Mouse (Mus musculus) lung, postnatal 0 days (tissue): ENCODE results near the gene Xpo5. TPM values are rescaled to one million over a fixed set of nuclear protein-coding genes. Genes with fewer than 3 reads are reported as not detected.

Experiments used
- ATAC-seq: fragments of 200-750 bp; cut with Nextera tagmentation; 2 replicates; pipeline ENCODE4 v1.8.0; 2017; ENCODE audit warnings: moderate library complexity
- DNase-seq: peaks from one replicate; pipeline ENCODE4 v3.0.0-alpha.2; 2016; ENCODE audit warnings: low spot score
- H3K27ac ChIP-seq: fragments of 300-500 bp; sonication (generic); 2 replicates; pipeline ENCODE4 v1.5.1; 2014; ENCODE audit warnings: antibody characterized with exemption, mild to moderate bottlenecking, low read length, mixed read lengths
- H3K27me3 ChIP-seq: fragments of 300-500 bp; sonication (generic); replicated peaks from 2 replicates; pipeline ENCODE4 v1.6.1; 2014; ENCODE audit warnings: low read length, mixed read lengths; ENCODE audit not compliant: insufficient read depth
- H3K36me3 ChIP-seq: fragments of 300-500 bp; sonication (generic); 2 replicates; pipeline ENCODE4 v1.6.1; 2014; ENCODE audit warnings: low read length, mixed read lengths; ENCODE audit not compliant: insufficient read depth
- H3K4me1 ChIP-seq: fragments of 300-500 bp; sonication (generic); 2 replicates; pipeline ENCODE4 v1.6.1; 2014; ENCODE audit warnings: antibody characterized with exemption, low read depth, low read length, mixed read lengths; ENCODE audit not compliant: insufficient read depth
- H3K4me2 ChIP-seq: fragments of 300-500 bp; sonication (generic); replicated peaks from 2 replicates; pipeline ENCODE4 v1.6.1; 2014; ENCODE audit warnings: low read depth, mild to moderate bottlenecking, low read length, moderate library complexity, mixed read lengths
- H3K4me3 ChIP-seq: fragments of 300-500 bp; sonication (generic); 2 replicates; pipeline ENCODE4 v1.5.1; 2014; ENCODE audit warnings: low read depth, low read length
- H3K9ac ChIP-seq: fragments of 300-500 bp; sonication (generic); replicated peaks from 2 replicates; pipeline ENCODE4 v1.6.1; 2014; ENCODE audit warnings: low read depth, mild to moderate bottlenecking
- H3K9me3 ChIP-seq: fragments of 300-500 bp; sonication (generic); 2 replicates; pipeline ENCODE4 v1.6.1; 2016; ENCODE audit warnings: low read length, mixed read lengths
- CTCF ChIP-seq: IDR thresholded peaks from 2 replicates; pipeline ENCODE4 v1.5.1; 2016; ENCODE audit warnings: antibody characterized with exemption, mild to moderate bottlenecking
- EP300 ChIP-seq: IDR thresholded peaks from 2 replicates; pipeline ENCODE4 v1.6.1; 2016; ENCODE audit warnings: antibody characterized with exemption, mild to moderate bottlenecking, control low read depth
- WGBS: fragments of 180-500 bp; shearing (Covaris S2); extraction: QIAGEN DNeasy Blood & Tissue Kit; methylation state at CpG from one replicate; pipeline ENCODE4 v1.1.7; 2014; 5-methylcytosine and 5-hydroxymethylcytosine counted together
- polyA plus RNA-seq: library from polyadenylated mRNA; unstranded; fragments of >200 nt; fragmentation: Nextera tagmentation; extraction: Ambion mirVana; gene quantifications from 2 replicates; pipeline ENCODE4 v1.2.1, GENCODE M21; 2015

The Xpo5 gene
- polyA plus RNA-seq, 1 experiment from 2014 or later = 14.8 TPM

DNA sequence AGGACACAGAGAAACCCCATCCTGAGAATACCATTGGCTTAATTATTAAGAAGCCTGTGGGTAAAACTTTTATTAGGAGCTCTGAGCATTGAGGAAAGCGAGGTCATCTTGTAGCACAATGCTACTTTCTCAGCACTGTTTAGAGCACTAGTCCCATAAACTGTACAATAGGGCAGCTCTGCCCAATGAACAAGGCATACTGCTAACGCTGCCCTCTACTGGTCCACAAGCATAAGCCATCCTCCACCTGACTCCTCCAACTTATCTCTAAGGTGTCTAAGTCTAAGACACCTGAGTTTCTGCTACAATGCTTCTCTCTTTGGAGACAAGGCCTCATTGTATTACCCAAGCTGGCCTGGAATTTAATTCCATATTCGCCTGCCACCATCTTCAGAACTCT lies 32.0 kb upstream of the Xpo5 start:
- Histone ChIP-seq H3K36me3 (peaks cover 30% of the 10 kb centered on the region), H3K4me1 (no peaks in the 10 kb centered on the region), H3K9ac (no peak overlapping the region), H3K27ac (no peak overlapping the region), H3K9me3 (no peaks in the 10 kb centered on the region), H3K4me2 (no peak overlapping the region), H3K4me3 (no peak overlapping the region), H3K27me3 (no peaks in the 10 kb centered on the region)
- TF ChIP-seq EP300 (no peak), CTCF (peak; percentile 79)
- WGBS = 77% methylated on average over 3 of the region's 3 CpGs
- DNase-seq (peak; percentile 64), ATAC-seq (peak; percentile 49)

DNA sequence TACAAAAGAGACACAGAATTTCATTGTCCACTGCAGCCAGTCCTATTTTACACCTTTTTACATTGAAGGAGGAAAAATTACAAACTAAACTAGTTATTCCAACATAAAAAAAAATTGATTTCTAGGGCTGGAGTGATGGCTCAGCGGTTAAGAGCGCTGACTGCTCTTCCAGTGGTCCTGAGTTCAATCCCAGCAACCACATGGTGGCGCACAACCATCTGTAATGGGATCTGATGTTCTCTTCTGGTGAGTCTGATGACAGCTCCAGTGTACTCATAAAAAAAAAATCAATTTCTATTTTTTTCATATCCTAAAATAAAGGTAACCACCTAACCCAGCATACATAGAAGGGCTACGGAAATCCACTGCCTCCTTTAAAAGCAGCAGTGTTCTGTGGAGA lies 20.3 kb upstream of the Xpo5 start:
- no peak overlapping the region for H3K27ac ChIP-seq
- no peaks in the 10 kb centered on the region for H3K27me3 ChIP-seq
- TF ChIP-seq CTCF = peak; percentile 58
- TF ChIP-seq EP300 = no peak
- H3K4me3 ChIP-seq = no peak overlapping the region
- H3K4me1 ChIP-seq = no peaks in the 10 kb centered on the region
- ATAC-seq (no peak), DNase-seq (no peak)
- no peaks in the 10 kb centered on the region for H3K9me3 ChIP-seq
- H3K9ac ChIP-seq = no peak overlapping the region
- 88% methylated on average over 4 of the region's 4 CpGs for WGBS
- peaks cover 18% of the 10 kb centered on the region; the same call in 1 of the 2 replicates for H3K36me3 ChIP-seq
- no peak overlapping the region for H3K4me2 ChIP-seq

GRCm38 (mm10) chr17:46188829-46189228 lies 13.8 kb upstream of the Xpo5 start:
- Histone ChIP-seq H3K4me3 (no peak overlapping the region), H3K36me3 (peaks cover 26% of the 10 kb centered on the region), H3K4me2 (no peak overlapping the region), H3K4me1 (no peaks in the 10 kb centered on the region), H3K27me3 (no peaks in the 10 kb centered on the region), H3K9me3 (no peaks in the 10 kb centered on the region), H3K27ac (no peak overlapping the region), H3K9ac (no peak overlapping the region)
- 94% methylated on average over 2 of the region's 2 CpGs for WGBS
- ATAC-seq = no peak
- no peak for TF ChIP-seq EP300
- no peak for TF ChIP-seq CTCF
- no peak for DNase-seq

- 36% methylated on average over 6 of the region's 6 CpGs for WGBS
- H3K4me3 ChIP-seq = no peak overlapping the region
- H3K36me3 ChIP-seq = 0 out of 2 replicates have a peak, but pooled peaks cover 9% of the 10 kb centered on the region
- H3K27me3 ChIP-seq = no peaks in the 10 kb centered on the region
- DNase-seq (peak; percentile 26), ATAC-seq (no peak)
- H3K27ac ChIP-seq = no peak overlapping the region
- peak overlapping the region; percentile 84; the same call in 1 of the 2 replicates for H3K4me2 ChIP-seq
- TF ChIP-seq EP300 (no peak), CTCF (no peak)
- H3K9me3 ChIP-seq = no peaks in the 10 kb centered on the region
- H3K4me1 ChIP-seq = peaks cover 5% of the 10 kb centered on the region; the same call in 1 of the 2 replicates
- no peak overlapping the region for H3K9ac ChIP-seq
These were observed 1.4 kb upstream of the Xpo5 start for GRCm38 (mm10) chr17:46201151-46201550.

- Histone ChIP-seq H3K27me3 (no peaks in the 10 kb centered on the region), H3K4me2 (peak overlapping the region; percentile 84), H3K27ac (peak overlapping the region; percentile 62), H3K9me3 (no peaks in the 10 kb centered on the region), H3K4me1 (peaks cover 5% of the 10 kb centered on the region; the same call in 1 of the 2 replicates), H3K4me3 (peak overlapping the region; percentile 91), H3K36me3 (peaks cover 15% of the 10 kb centered on the region; the same call in 1 of the 2 replicates), H3K9ac (peak overlapping the region; percentile 67)
- DNase-seq = peak; percentile 36
- ATAC-seq = peak; percentile 25
- TF ChIP-seq CTCF = no peak
- TF ChIP-seq EP300 = no peak
- under 1% methylated on average over 20 of the region's 20 CpGs for WGBS
These were observed 496 bp downstream of the Xpo5 start for GRCm38 (mm10) chr17:46203078-46203477.

DNA sequence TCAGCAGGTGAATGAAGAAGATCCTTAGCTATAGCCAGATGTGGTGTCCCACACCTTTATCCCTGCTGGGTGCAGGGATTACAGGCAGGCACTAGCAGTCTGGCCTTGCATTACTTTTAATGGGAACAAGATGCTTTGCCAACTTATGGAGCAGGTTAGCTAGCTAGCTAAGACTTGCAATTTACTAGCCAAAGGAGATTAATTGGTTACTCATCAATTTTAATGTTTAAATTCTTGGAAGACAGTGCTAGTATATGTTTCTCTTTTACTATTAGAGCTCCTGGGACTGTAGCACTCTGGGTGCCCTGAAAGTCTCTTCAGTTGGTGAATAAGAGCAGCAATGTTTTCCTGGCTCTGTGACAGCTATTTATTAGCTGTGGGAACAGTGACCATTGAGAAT lies 4.1 kb downstream of the Xpo5 start:
- Histone ChIP-seq H3K4me1 (peaks cover 5% of the 10 kb centered on the region; the same call in 1 of the 2 replicates), H3K4me2 (no peak overlapping the region), H3K27me3 (no peaks in the 10 kb centered on the region), H3K9me3 (no peaks in the 10 kb centered on the region), H3K36me3 (peaks cover 32% of the 10 kb centered on the region; the same call in 1 of the 2 replicates), H3K9ac (no peak overlapping the region), H3K27ac (no peak overlapping the region), H3K4me3 (no peak overlapping the region)
- no peak for ATAC-seq
- DNase-seq = no peak
- no peak for TF ChIP-seq CTCF
- TF ChIP-seq EP300 = no peak

DNA sequence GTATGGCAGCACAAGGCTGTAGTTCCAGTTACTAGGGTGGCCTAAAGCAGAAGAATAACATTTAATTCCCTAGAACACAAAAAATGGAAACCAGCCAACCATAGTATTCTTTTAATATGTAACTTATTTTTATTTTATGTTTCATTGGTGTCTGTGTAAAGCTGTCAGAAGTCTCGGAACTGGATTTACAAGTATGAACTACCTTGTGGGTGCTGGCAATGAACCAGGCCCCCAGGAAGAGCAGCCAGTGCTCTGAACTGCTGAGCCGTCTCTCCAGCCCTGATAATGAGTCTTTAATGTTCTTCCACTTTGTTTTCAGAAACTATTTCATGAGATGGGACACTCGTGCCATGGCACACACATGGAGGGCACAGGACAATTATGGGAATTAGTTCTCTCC lies 8.0 kb downstream of the Xpo5 start:
- WGBS = 80% methylated on average over 3 of the region's 3 CpGs
- Histone ChIP-seq H3K9ac (no peak overlapping the region), H3K4me1 (no peaks in the 10 kb centered on the region), H3K4me2 (no peak overlapping the region), H3K27ac (no peak overlapping the region), H3K27me3 (no peaks in the 10 kb centered on the region), H3K36me3 (peaks cover 51% of the 10 kb centered on the region), H3K4me3 (no peak overlapping the region), H3K9me3 (no peaks in the 10 kb centered on the region)
- no peak for TF ChIP-seq CTCF
- no peak for TF ChIP-seq EP300
- ATAC-seq (no peak), DNase-seq (no peak)
